26 mouse cellular contexts compared by ENCODE assay signal in the genomic region with DNA sequence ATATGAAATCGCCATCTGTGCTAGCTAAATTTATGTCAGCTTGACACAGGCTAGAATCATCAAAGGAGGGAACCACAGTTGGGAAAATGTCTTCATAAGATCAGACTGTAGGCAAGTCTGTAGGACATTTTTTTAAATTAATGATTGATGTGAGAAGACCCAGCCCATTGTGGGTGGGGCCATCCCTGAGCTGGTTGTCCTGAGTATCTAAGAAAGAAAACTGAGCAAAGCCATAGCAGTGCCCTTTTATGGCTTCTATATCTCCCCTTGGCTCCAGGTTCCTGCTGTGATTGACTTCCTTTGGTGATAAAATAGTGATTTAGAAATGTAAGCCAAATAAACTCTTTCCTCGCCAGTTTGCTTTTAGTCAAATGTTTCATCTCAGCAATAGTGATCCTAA. TPM values are rescaled to one million over a fixed set of nuclear protein-coding genes. Genes with fewer than 3 reads are reported as not detected.
DNase-seq lines count a peak whose midpoint lies in the region; ATAC-seq and TF ChIP-seq lines count a peak whose summit lies in the region.
"Had no signal": no experiment of that assay in that cellular context is flagged by ENCODE, and none has a peak within 500 bp of the region (broad histone marks: within the 10 kb centered on the region; RNA-seq: fewer than 3 reads in every experiment).

No protein-coding gene starts in this region.

- TF ChIP-seq EP300 in MEL (IDR thresholded peaks at IDR 0.05; ENCODE audit: low read depth in 1 of 2, low read length in 2 of 2): no peak
- no peak for TF ChIP-seq EP300 in lung, postnatal 0 days (IDR thresholded peaks at IDR 0.05)

- no peak for TF ChIP-seq RAD21 in MEL (IDR thresholded peaks at IDR 0.05; ENCODE audit: low read depth, low read length)

- no peak for TF ChIP-seq CTCF in MEL (IDR thresholded peaks at IDR 0.05 in 2 of 3, conservative IDR thresholded peaks at IDR 0.05 in 1 of 3; ENCODE audit: control insufficient read depth in 1 of 3, insufficient read depth in 1 of 3, low read depth in 2 of 3, low read length in 3 of 3, poor library complexity in 1 of 3, severe bottlenecking in 1 of 3)
- TF ChIP-seq CTCF in intestine, postnatal 0 days (IDR thresholded peaks at IDR 0.05; ENCODE audit: low read depth): no peak
- no peak for TF ChIP-seq CTCF in lung, postnatal 0 days (IDR thresholded peaks at IDR 0.05)

- intact Hi-C loops in heart, postnatal 25 days (cut with DNase I): no loop called here

- no peaks in the 10 kb centered on the region for H3K27me3 ChIP-seq in MEL (ENCODE audit: control insufficient read depth in 1 of 2, insufficient read depth in 2 of 2, low read length in 2 of 2)
- no peaks in the 10 kb centered on the region for H3K27me3 ChIP-seq in intestine, embryonic 15.5 days (replicated peaks)
- H3K27me3 ChIP-seq in intestine, postnatal 0 days (replicated peaks; ENCODE audit: control insufficient read depth, insufficient read depth, low read length): no peaks in the 10 kb centered on the region
- no peaks in the 10 kb centered on the region for H3K27me3 ChIP-seq in liver, embryonic 12.5 days (replicated peaks)
- no peaks in the 10 kb centered on the region for H3K27me3 ChIP-seq in lung, postnatal 0 days (replicated peaks; ENCODE audit: insufficient read depth, low read length)
- H3K27me3 ChIP-seq: CH12.LX; embryonic facial prominence, embryonic 13.5 days; embryonic facial prominence, embryonic 15.5 days; forebrain, embryonic 12.5 days had no signal

- H3K79me2 ChIP-seq in MEL (ENCODE audit: control insufficient read depth, insufficient read depth, low read length, poor library complexity): no peaks in the 10 kb centered on the region

- H3K9me3 ChIP-seq in MEL (replicated peaks; ENCODE audit: insufficient read depth, low read length): no peaks in the 10 kb centered on the region
- H3K9me3 ChIP-seq in intestine, embryonic 15.5 days: no peaks in the 10 kb centered on the region
- no peaks in the 10 kb centered on the region for H3K9me3 ChIP-seq in intestine, postnatal 0 days (ENCODE audit: control insufficient read depth)
- H3K9me3 ChIP-seq in liver, embryonic 12.5 days (replicated peaks): 0 out of 2 replicates have a peak, but pooled peaks cover 6% of the 10 kb centered on the region
- H3K9me3 ChIP-seq in lung, postnatal 0 days (ENCODE audit: low read length): no peaks in the 10 kb centered on the region
- H3K9me3 ChIP-seq: embryonic facial prominence, embryonic 15.5 days; forebrain, embryonic 12.5 days had no signal

- WGBS in intestine, embryonic 15.5 days: 76% methylated on average over 2 of the region's 2 CpGs
- 48% methylated on average over 2 of the region's 2 CpGs for WGBS in intestine, postnatal 0 days
- WGBS in liver, embryonic 12.5 days (ENCODE audit: insufficient replicate concordance): 75% methylated on average over 2 of the region's 2 CpGs
- 95% methylated on average over 2 of the region's 2 CpGs for WGBS in lung, postnatal 0 days

- no peak for TF ChIP-seq POLR2A in MEL (IDR thresholded peaks at IDR 0.05; ENCODE audit: control insufficient read depth in 1 of 2, insufficient read depth in 1 of 2, low read depth in 1 of 2, low read length in 2 of 2, poor library complexity in 1 of 2)

- H3K27ac ChIP-seq in MEL (ENCODE audit: control insufficient read depth, low read depth, low read length): no peak overlapping the region
- no peak overlapping the region for H3K27ac ChIP-seq in intestine, embryonic 15.5 days
- H3K27ac ChIP-seq in intestine, postnatal 0 days (ENCODE audit: low read depth, low read length): no peak overlapping the region; the same call in 1 of the 2 replicates
- H3K27ac ChIP-seq in liver, embryonic 12.5 days: no peak overlapping the region
- H3K27ac ChIP-seq in lung, postnatal 0 days (ENCODE audit: low read length): no peak overlapping the region
- H3K27ac ChIP-seq: embryonic facial prominence, embryonic 13.5 days; embryonic facial prominence, embryonic 15.5 days; forebrain, embryonic 10.5 days; forebrain, embryonic 12.5 days had no signal

- no peak overlapping the region for H3K4me2 ChIP-seq in intestine, embryonic 15.5 days (replicated peaks)
- H3K4me2 ChIP-seq in intestine, postnatal 0 days (replicated peaks; ENCODE audit: low read depth): no peak overlapping the region
- H3K4me2 ChIP-seq in liver, embryonic 12.5 days: no peak overlapping the region
- no peak overlapping the region for H3K4me2 ChIP-seq in lung, postnatal 0 days (replicated peaks; ENCODE audit: low read depth, low read length)
- H3K4me2 ChIP-seq: embryonic facial prominence, embryonic 13.5 days; embryonic facial prominence, embryonic 15.5 days; forebrain, embryonic 12.5 days had no signal

- no peak overlapping the region for H3K9ac ChIP-seq in MEL (ENCODE audit: control insufficient read depth, low read depth, low read length, poor library complexity, severe bottlenecking)
- no peak overlapping the region for H3K9ac ChIP-seq in intestine, embryonic 15.5 days
- no peak overlapping the region for H3K9ac ChIP-seq in intestine, postnatal 0 days (ENCODE audit: low read depth, low read length)
- no peak overlapping the region for H3K9ac ChIP-seq in liver, embryonic 12.5 days
- no peak overlapping the region for H3K9ac ChIP-seq in lung, postnatal 0 days (replicated peaks; ENCODE audit: low read depth)
- H3K9ac ChIP-seq: embryonic facial prominence, embryonic 13.5 days; embryonic facial prominence, embryonic 15.5 days; forebrain, embryonic 12.5 days had no signal

- peak; percentile 78 for ATAC-seq in intestine, embryonic 15.5 days
- peak; percentile 66 for ATAC-seq in intestine, postnatal 0 days
- no peak for ATAC-seq in liver, embryonic 12.5 days
- no peak for ATAC-seq in lung, postnatal 0 days
- ATAC-seq: CD4-positive, CD25-positive, alpha-beta regulatory T cell, adult 4 months; forebrain, embryonic 14.5 days had no signal

- no peaks in the 10 kb centered on the region for H3K4me1 ChIP-seq in MEL (ENCODE audit: control insufficient read depth in 1 of 2, insufficient read depth in 2 of 2, low read length in 2 of 2)
- H3K4me1 ChIP-seq in intestine, embryonic 15.5 days (replicated peaks): no peaks in the 10 kb centered on the region
- H3K4me1 ChIP-seq in intestine, postnatal 0 days (replicated peaks; ENCODE audit: control insufficient read depth, insufficient read depth, low read length): 0 out of 2 replicates have a peak, but pooled peaks cover 2% of the 10 kb centered on the region
- peaks cover 2% of the 10 kb centered on the region for H3K4me1 ChIP-seq in liver, embryonic 12.5 days
- no peaks in the 10 kb centered on the region for H3K4me1 ChIP-seq in lung, postnatal 0 days (ENCODE audit: insufficient read depth, low read depth, low read length)
- H3K4me1 ChIP-seq: embryonic facial prominence, embryonic 13.5 days; embryonic facial prominence, embryonic 15.5 days had no signal

- H3K36me3 ChIP-seq in MEL (ENCODE audit: control insufficient read depth in 1 of 2, insufficient read depth in 2 of 2, low read length in 2 of 2): no peaks in the 10 kb centered on the region; a peak in 1 of 4 replicates
- H3K36me3 ChIP-seq in intestine, embryonic 15.5 days: peaks cover 5% of the 10 kb centered on the region; the same call in 1 of the 2 replicates
- H3K36me3 ChIP-seq in intestine, postnatal 0 days (ENCODE audit: control insufficient read depth, insufficient read depth): peaks cover 11% of the 10 kb centered on the region; the same call in 1 of the 2 replicates
- peaks cover 11% of the 10 kb centered on the region for H3K36me3 ChIP-seq in liver, embryonic 12.5 days
- H3K36me3 ChIP-seq in lung, postnatal 0 days (ENCODE audit: insufficient read depth, low read length): no peaks in the 10 kb centered on the region
- H3K36me3 ChIP-seq: embryonic facial prominence, embryonic 13.5 days; embryonic facial prominence, embryonic 15.5 days; forebrain, embryonic 12.5 days had no signal

- DNase-seq in heart, adult 11 months: peak; percentile 9
- DNase-seq in heart, postnatal 25 days (ENCODE audit: low spot score): no peak
- no peak for DNase-seq in MEL (ENCODE audit: low read depth, low spot score)
- DNase-seq in lung, postnatal 0 days (ENCODE audit: low spot score): no peak
- DNase-seq: adrenal gland, adult 2 months; adrenal gland, postnatal 10 days; adrenal gland, postnatal 25 days; B cell, adult 2 months; cerebellum, adult 11 months; cerebellum, adult 18-20 months; cerebellum, adult 8-10 months; cerebellum, adult 9-11 months; cerebellum, postnatal 14 days; cerebellum, postnatal 36 days; embryo, embryonic 11 days had no signal

- H3K4me3 ChIP-seq in MEL (ENCODE audit: control insufficient read depth in 1 of 2, insufficient read depth in 1 of 2, low read depth in 2 of 2, low read length in 2 of 2): no peak overlapping the region
- no peak overlapping the region for H3K4me3 ChIP-seq in intestine, embryonic 15.5 days (replicated peaks)
- H3K4me3 ChIP-seq in intestine, postnatal 0 days (ENCODE audit: low read depth, low read length): no peak overlapping the region
- no peak overlapping the region for H3K4me3 ChIP-seq in liver, embryonic 12.5 days
- no peak overlapping the region for H3K4me3 ChIP-seq in lung, postnatal 0 days (ENCODE audit: low read depth, low read length)
- H3K4me3 ChIP-seq: embryonic facial prominence, embryonic 13.5 days; embryonic facial prominence, embryonic 15.5 days; erythroblast, embryonic 14.5 days; forebrain, embryonic 10.5 days; forebrain, embryonic 12.5 days had no signal

TF ChIP-seq in MEL, 35 proteins besides CTCF, POLR2A, EP300 and RAD21:
- peak; percentile 41; the same call in 1 of the 2 replicates for TF ChIP-seq RCOR1 (IDR thresholded peaks at IDR 0.05; ENCODE audit: low read depth, low read length)
- no peak for TF ChIP-seq ZNF384 (IDR thresholded peaks at IDR 0.05; ENCODE audit: low read depth, low read length)
- no peak for TF ChIP-seq ZKSCAN1 (IDR thresholded peaks at IDR 0.05; ENCODE audit: low read depth, low read length)

RNA-seq across cellular contexts. Expression of gene Strip2, which starts 51.9 kb away (rescaled TPM):
- 10 to 100 TPM; 52.9 to 63.3 TPM for total RNA-seq in heart, postnatal 25 days (2021)
- total RNA-seq in MEL (2012; rRNA removed): 0.12 and 0.13 TPM in 2 replicates
- polyA plus RNA-seq in MEL (2012; ENCODE audit: insufficient read depth in 1 of 2, insufficient read length in 2 of 2, low read depth in 1 of 2, low replicate concordance in 2 of 2, missing spikeins in 1 of 2): under 1 TPM in 1 of 2 experiments, not detected in 1; 0.39 TPM
- 0.40 and 0.62 TPM in 2 replicates for polyA plus RNA-seq in intestine, embryonic 15.5 days (2015; fragmentation: Nextera tagmentation; extraction: Ambion mirVana)
- polyA plus RNA-seq in intestine, postnatal 0 days (2015; fragmentation: Nextera tagmentation; extraction: Ambion mirVana): 0.46 and 0.63 TPM in 2 replicates
- 0.54 and 0.72 TPM in 2 replicates for polyA plus RNA-seq in liver, embryonic 12.5 days (2016; fragmentation: Nextera tagmentation; extraction: Ambion mirVana)
- 0.47 and 0.60 TPM in 2 replicates for polyA plus RNA-seq in lung, postnatal 0 days (2015; fragmentation: Nextera tagmentation; extraction: Ambion mirVana)

Comparison
In these comparisons a context has a peak if more than half of its experiments do, and no peak if none do; other contexts are left out.
1. ATAC-seq: peak in intestine, embryonic 15.5 days (single experiment) and intestine, postnatal 0 days (single experiment); none in liver, embryonic 12.5 days (single experiment) and lung, postnatal 0 days (single experiment).